Mouse (Mus musculus) hindbrain, embryonic 16.5 days (tissue): Measurements from ENCODE around the gene Gm21973. TPM values are rescaled to one million over a fixed set of nuclear protein-coding genes. Genes with fewer than 3 reads are reported as not detected.

ENCODE experiments used
- ATAC-seq: fragments of 200-750 bp; cut with Nextera tagmentation; 2 replicates; pipeline ENCODE4 v1.8.0; 2017; ENCODE audit warnings: moderate TSS enrichment, moderate library complexity
- H3K27ac ChIP-seq: fragments of 300-500 bp; sonication (generic); 2 replicates; pipeline ENCODE4 v1.5.1; 2014; ENCODE audit warnings: low read depth, mild to moderate bottlenecking, control low read depth, low read length, moderate library complexity
- H3K27me3 ChIP-seq: fragments of 300-500 bp; sonication (generic); replicated peaks from 2 replicates; pipeline ENCODE4 v1.6.1; 2014; ENCODE audit warnings: low read length; ENCODE audit not compliant: control insufficient read depth, insufficient read depth
- H3K36me3 ChIP-seq: fragments of 300-500 bp; sonication (generic); 2 replicates; pipeline ENCODE4 v1.6.1; 2014; ENCODE audit warnings: mild to moderate bottlenecking, low read length, moderate library complexity, mixed read lengths; ENCODE audit not compliant: control insufficient read depth, insufficient read depth
- H3K4me1 ChIP-seq: fragments of 300-500 bp; sonication (generic); 2 replicates; pipeline ENCODE4 v1.6.1; 2014; ENCODE audit warnings: low read depth, low read length; ENCODE audit not compliant: control insufficient read depth, insufficient read depth
- H3K4me2 ChIP-seq: fragments of 300-500 bp; sonication (generic); 2 replicates; pipeline ENCODE4 v1.6.1; 2014; ENCODE audit warnings: mild to moderate bottlenecking, low read length, control low read depth, moderate library complexity
- H3K4me3 ChIP-seq: fragments of 300-500 bp; sonication (generic); 2 replicates; pipeline ENCODE4 v1.5.1; 2014; ENCODE audit warnings: mild to moderate bottlenecking, low read length, control low read depth, moderate library complexity
- H3K9ac ChIP-seq: fragments of 300-500 bp; sonication (generic); 2 replicates; pipeline ENCODE4 v1.6.1; 2014; ENCODE audit warnings: low read depth, mild to moderate bottlenecking, control low read depth, low read length, moderate library complexity
- H3K9me3 ChIP-seq: fragments of 300-500 bp; sonication (generic); 2 replicates; pipeline ENCODE4 v1.6.1; 2014; ENCODE audit warnings: mild to moderate bottlenecking, low read length, moderate library complexity; ENCODE audit not compliant: control insufficient read depth
- WGBS: fragments of 180-500 bp; shearing (Covaris S2); extraction: QIAGEN DNeasy Blood & Tissue Kit; methylation state at CpG from one replicate; pipeline ENCODE4 v1.1.7; 2014; 5-methylcytosine and 5-hydroxymethylcytosine counted together
- polyA plus RNA-seq: library from polyadenylated mRNA; unstranded; fragments of >200 nt; fragmentation: Nextera tagmentation; extraction: Ambion mirVana; gene quantifications from 2 replicates; pipeline ENCODE4 v1.2.1, GENCODE M21; 2015

The Gm21973 gene
- not detected in 2 replicates for polyA plus RNA-seq

DNA sequence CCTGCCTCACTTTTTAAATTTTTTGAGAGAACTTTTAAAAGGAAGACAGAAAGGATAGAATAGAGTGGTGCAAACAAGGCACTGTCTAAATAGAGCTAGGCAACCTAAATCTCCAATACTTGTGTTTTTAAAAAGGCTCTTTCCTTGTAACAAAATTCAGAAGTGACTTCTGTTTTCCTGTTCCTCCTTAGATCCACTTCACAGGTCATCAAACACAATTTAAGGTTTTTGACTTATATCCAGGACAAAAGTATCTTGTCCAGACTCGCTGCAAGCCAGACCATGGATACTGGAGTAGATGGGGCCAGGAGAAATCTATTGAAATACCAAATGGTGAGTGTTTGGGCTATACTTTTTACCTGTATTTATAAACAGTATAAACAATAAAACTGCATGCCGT, at the start of gene Gm21973:
Gene Gm21973, plus strand, starts transcription at position 301 of the 400 bp plus-strand sequence.
- Histone ChIP-seq H3K27me3 (no peaks in the 10 kb centered on the region), H3K4me1 (no peaks in the 10 kb centered on the region), H3K9ac (no peak within 1 kb of the TSS), H3K27ac (no peak within 1 kb of the TSS), H3K9me3 (no peaks in the 10 kb centered on the region), H3K4me3 (no peak within 1 kb of the TSS), H3K36me3 (no peaks in the 10 kb centered on the region), H3K4me2 (no peak within 1 kb of the TSS)
- WGBS, result 95% methylated on average over 2 of the region's 2 CpGs
- no peak for ATAC-seq

DNA sequence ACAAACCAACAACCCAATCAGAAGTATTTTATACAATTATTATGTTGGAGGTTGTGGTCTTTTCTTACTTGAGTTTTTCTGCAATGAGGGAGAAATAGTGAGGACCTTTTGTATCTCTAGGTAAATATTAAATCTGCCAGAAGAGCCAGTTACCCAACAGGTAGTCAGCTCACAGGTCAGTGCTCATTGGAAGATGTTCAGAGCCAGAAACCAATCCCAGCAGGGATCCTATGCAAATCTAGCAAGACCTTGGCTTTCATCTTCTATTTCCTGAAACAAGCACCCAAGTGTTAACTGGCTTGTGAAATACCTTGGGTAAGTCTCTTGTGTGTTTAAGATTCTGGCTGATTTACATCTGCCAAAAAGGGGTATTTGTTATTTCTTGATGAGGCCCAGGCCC, 48.8 kb upstream of the Gm21973 start:
- H3K36me3 ChIP-seq, result no peaks in the 10 kb centered on the region
- H3K4me3 ChIP-seq, result no peak overlapping the region
- H3K4me1 ChIP-seq, result no peaks in the 10 kb centered on the region
- no peak for ATAC-seq
- no peak overlapping the region for H3K4me2 ChIP-seq
- H3K9ac ChIP-seq, result no peak overlapping the region
- no peaks in the 10 kb centered on the region for H3K27me3 ChIP-seq
- no peaks in the 10 kb centered on the region for H3K9me3 ChIP-seq
- no peak overlapping the region for H3K27ac ChIP-seq

DNA sequence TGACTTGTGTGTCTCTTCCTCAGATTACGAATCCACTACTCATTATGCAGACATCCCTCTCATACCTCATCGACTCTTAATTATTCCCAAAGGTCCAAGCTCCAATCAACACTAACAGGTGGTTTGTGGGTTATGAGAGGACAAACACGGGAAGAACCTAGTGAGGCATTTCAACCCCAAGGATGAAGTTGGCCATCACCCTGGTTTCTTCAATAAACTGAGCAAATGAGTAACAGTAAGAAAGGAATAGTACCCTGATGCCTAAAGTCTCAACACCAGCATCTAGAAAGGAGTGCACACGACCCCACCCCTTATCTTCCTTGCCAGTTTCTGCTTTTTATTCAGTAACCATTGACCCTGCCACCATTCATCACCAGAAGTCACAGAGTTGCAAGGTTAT, 47.7 kb upstream of the Gm21973 start:
- Histone ChIP-seq H3K9ac (no peak overlapping the region), H3K4me2 (no peak overlapping the region), H3K27ac (no peak overlapping the region), H3K4me1 (no peaks in the 10 kb centered on the region), H3K36me3 (no peaks in the 10 kb centered on the region), H3K9me3 (no peaks in the 10 kb centered on the region), H3K27me3 (no peaks in the 10 kb centered on the region), H3K4me3 (no peak overlapping the region)
- 81% methylated on average over 4 of the region's 4 CpGs for WGBS
- ATAC-seq, result no peak

- no peak for ATAC-seq
These were observed 43.6 kb upstream of the Gm21973 start for GRCm38 (mm10) chr15:10281546-10281945.

GRCm38 (mm10) chr15:10283661-10284060, 41.5 kb upstream of the Gm21973 start:
- Histone ChIP-seq H3K4me1 (no peaks in the 10 kb centered on the region), H3K27ac (no peak overlapping the region), H3K36me3 (no peaks in the 10 kb centered on the region), H3K4me2 (no peak overlapping the region), H3K9me3 (no peaks in the 10 kb centered on the region), H3K9ac (no peak overlapping the region), H3K4me3 (no peak overlapping the region), H3K27me3 (no peaks in the 10 kb centered on the region)
- no peak for ATAC-seq

More at GRCm38 (mm10) chr15:10281546-10281945, 43.6 kb upstream of the Gm21973 start:
- no peak overlapping the region for H3K4me3 ChIP-seq
- H3K9ac ChIP-seq, result no peak overlapping the region
- H3K4me1 ChIP-seq, result no peaks in the 10 kb centered on the region
- 77% methylated on average over 5 of the region's 5 CpGs for WGBS
- H3K27ac ChIP-seq, result no peak overlapping the region
- H3K9me3 ChIP-seq, result no peaks in the 10 kb centered on the region
- no peaks in the 10 kb centered on the region for H3K27me3 ChIP-seq
- H3K4me2 ChIP-seq, result no peak overlapping the region
- no peaks in the 10 kb centered on the region for H3K36me3 ChIP-seq

GRCm38 (mm10) chr15:10296570-10296969, 28.6 kb upstream of the Gm21973 start:
- ATAC-seq, result no peak
- Histone ChIP-seq H3K4me1 (no peaks in the 10 kb centered on the region), H3K4me2 (no peak overlapping the region), H3K27me3 (no peaks in the 10 kb centered on the region), H3K4me3 (no peak overlapping the region), H3K9me3 (no peaks in the 10 kb centered on the region), H3K27ac (no peak overlapping the region), H3K36me3 (no peaks in the 10 kb centered on the region), H3K9ac (no peak overlapping the region)
- WGBS, result 80% methylated on average over 1 of the region's 1 CpGs

DNA sequence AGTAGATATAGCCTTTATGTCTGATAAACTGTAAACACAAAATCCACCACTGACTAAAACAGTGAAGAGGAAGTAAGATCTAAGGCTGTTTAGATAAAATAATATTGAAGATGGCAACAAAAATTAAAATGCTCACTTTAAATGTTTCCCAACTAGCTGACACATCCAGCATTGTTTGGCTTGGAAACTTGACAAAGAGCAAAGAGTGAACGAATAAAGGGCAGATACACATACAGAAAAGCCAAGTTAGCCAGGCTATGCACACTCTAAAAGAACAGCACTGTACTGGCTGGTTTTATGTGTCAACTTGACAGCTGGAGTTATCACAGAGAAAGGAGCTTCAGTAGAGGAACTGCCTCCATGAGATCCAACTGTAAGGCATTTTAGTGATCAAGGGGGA, 27.1 kb upstream of the Gm21973 start:
- Histone ChIP-seq H3K4me2 (no peak overlapping the region), H3K27me3 (no peaks in the 10 kb centered on the region), H3K27ac (no peak overlapping the region), H3K4me1 (no peaks in the 10 kb centered on the region), H3K9ac (no peak overlapping the region), H3K4me3 (no peak overlapping the region), H3K36me3 (no peaks in the 10 kb centered on the region), H3K9me3 (no peaks in the 10 kb centered on the region)
- 77% methylated on average over 1 of the region's 1 CpGs for WGBS
- no peak for ATAC-seq

DNA sequence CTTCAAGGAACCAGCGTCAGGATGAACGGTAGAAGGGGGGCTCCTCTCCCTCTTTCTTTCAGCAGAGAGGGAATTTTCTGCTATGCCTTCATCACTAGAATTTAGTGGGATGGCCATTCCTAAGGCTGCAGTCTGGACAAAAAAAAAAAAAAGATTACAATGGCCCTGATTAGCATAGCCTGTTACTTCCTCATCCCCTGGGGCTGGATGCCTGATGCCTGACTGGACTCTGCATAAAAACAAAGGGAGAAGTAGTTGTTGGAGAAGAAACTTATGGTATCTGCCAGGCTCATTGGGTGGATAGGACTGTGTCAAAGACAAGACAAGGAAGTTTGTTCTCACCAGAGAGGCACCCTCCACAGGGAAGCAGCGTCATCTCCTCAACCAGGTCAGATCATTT, 25.7 kb upstream of the Gm21973 start:
- Histone ChIP-seq H3K4me3 (no peak overlapping the region), H3K27ac (no peak overlapping the region), H3K36me3 (no peaks in the 10 kb centered on the region), H3K4me2 (no peak overlapping the region), H3K9me3 (no peaks in the 10 kb centered on the region), H3K9ac (no peak overlapping the region), H3K4me1 (no peaks in the 10 kb centered on the region), H3K27me3 (no peaks in the 10 kb centered on the region)
- WGBS, result 55% methylated on average over 3 of the region's 3 CpGs
- ATAC-seq, result no peak

DNA sequence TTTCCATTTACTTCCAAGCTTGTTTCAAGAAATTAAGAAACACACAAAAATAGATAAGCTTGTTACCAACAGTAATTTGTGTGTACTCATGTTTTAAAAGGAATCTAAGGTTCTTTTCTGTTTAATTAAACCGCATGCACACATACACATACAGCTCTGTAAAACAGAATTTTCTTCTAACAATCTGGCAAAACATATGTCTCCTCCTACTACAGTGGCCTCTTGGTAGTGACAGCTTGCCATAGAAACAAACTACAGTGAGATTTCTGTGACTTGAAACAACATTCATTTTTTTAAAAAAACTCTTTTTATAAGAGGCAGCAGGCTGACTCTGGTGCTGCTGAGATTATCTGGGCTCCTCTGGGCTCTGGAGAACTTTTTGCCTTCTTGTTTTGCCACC, 18.7 kb upstream of the Gm21973 start:
- Histone ChIP-seq H3K36me3 (no peaks in the 10 kb centered on the region), H3K27ac (no peak overlapping the region), H3K27me3 (no peaks in the 10 kb centered on the region), H3K4me3 (no peak overlapping the region), H3K9me3 (no peaks in the 10 kb centered on the region), H3K9ac (no peak overlapping the region), H3K4me1 (no peaks in the 10 kb centered on the region), H3K4me2 (no peak overlapping the region)
- WGBS, result 89% methylated on average over 1 of the region's 1 CpGs
- ATAC-seq, result no peak

DNA sequence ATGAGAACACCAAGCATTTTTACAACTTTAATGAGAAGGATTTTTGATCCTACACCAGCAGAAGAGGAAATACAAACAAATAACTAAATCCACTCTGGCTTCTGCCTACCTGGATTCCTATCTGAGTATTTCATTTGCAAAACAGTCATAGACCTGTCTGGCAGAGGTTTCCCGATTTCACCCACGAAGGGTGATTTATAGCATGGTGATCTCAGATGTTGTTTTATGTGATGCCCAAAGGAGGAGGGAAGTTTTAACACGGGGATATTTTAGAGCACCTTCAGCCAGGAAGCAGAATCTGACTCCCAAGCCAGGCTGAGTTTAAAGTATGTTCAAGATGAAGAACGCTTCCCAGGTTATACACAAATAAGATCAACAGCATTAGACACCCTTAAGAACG, 13.4 kb upstream of the Gm21973 start:
- Histone ChIP-seq H3K27me3 (no peaks in the 10 kb centered on the region), H3K4me1 (no peaks in the 10 kb centered on the region), H3K9ac (no peak overlapping the region), H3K36me3 (no peaks in the 10 kb centered on the region), H3K4me2 (no peak overlapping the region), H3K4me3 (no peak overlapping the region), H3K9me3 (no peaks in the 10 kb centered on the region), H3K27ac (no peak overlapping the region)
- 90% methylated on average over 5 of the region's 5 CpGs for WGBS
- no peak for ATAC-seq
